Mouse (Mus musculus) ES-E14 (cell line): ENCODE measurements around the gene Syf2.

Experiments
- CHD2 ChIP-seq: IDR thresholded peaks from 2 replicates; pipeline ENCODE4 v1.6.1; 2014; ENCODE audit warnings: mild to moderate bottlenecking, low read depth, low read length, inconsistent platforms
- HCFC1 ChIP-seq: IDR thresholded peaks from 2 replicates; pipeline ENCODE4 v1.6.1; 2012; ENCODE audit warnings: low read length, inconsistent platforms, borderline replicate concordance; ENCODE audit not compliant: insufficient read depth
- MAFK ChIP-seq: IDR thresholded peaks from 2 replicates; pipeline ENCODE4 v1.6.1; 2014; ENCODE audit warnings: mild to moderate bottlenecking, low read depth, low read length, inconsistent platforms; ENCODE audit not compliant: insufficient read depth
- ZC3H11A ChIP-seq: IDR thresholded peaks from 2 replicates; pipeline ENCODE4 v1.6.1; 2012; ENCODE audit warnings: low read depth, mild to moderate bottlenecking, inconsistent platforms, low read length, borderline replicate concordance
- ZNF384 ChIP-seq: IDR thresholded peaks from 2 replicates; pipeline ENCODE4 v1.6.1; 2012; ENCODE audit warnings: low read depth, low read length, inconsistent platforms

- TF ChIP-seq HCFC1 (no peak), ZC3H11A (no peak), MAFK (no peak), ZNF384 (no peak), CHD2 (no peak)
Observed at GRCm38 (mm10) chr4:134927815-134928463, 2.8 kb upstream of the Syf2 start.
